Mouse (Mus musculus) midbrain, postnatal 0 days (tissue): Measurements from ENCODE around the gene Rrm2. TPM values are rescaled to one million over a fixed set of nuclear protein-coding genes. Genes with fewer than 3 reads are reported as not detected.

Experiments used
- ATAC-seq: fragments of 200-750 bp; cut with Nextera tagmentation; 2 replicates; pipeline ENCODE4 v1.8.0; 2017; ENCODE audit warnings: moderate number of reproducible peaks, mild to moderate bottlenecking, moderate TSS enrichment, moderate library complexity; ENCODE audit not compliant: low FRiP score
- DNase-seq: peaks from one replicate; pipeline ENCODE4 v3.0.0-alpha.2; 2015; ENCODE audit warnings: low spot score
- H3K27ac ChIP-seq: fragments of 300-500 bp; sonication (generic); 2 replicates; pipeline ENCODE4 v1.5.1; 2014; ENCODE audit warnings: low read depth, mild to moderate bottlenecking, low read length, mixed read lengths
- H3K27me3 ChIP-seq: fragments of 300-500 bp; sonication (generic); 2 replicates; pipeline ENCODE4 v1.6.1; 2014; ENCODE audit warnings: low read length, control low read depth, mixed read lengths; ENCODE audit not compliant: insufficient read depth
- H3K36me3 ChIP-seq: fragments of 300-500 bp; sonication (generic); 2 replicates; pipeline ENCODE4 v1.6.1; 2014; ENCODE audit warnings: low read length, control low read depth, mixed read lengths; ENCODE audit not compliant: insufficient read depth
- H3K4me1 ChIP-seq: fragments of 300-500 bp; sonication (generic); 2 replicates; pipeline ENCODE4 v1.6.1; 2014; ENCODE audit warnings: mild to moderate bottlenecking, control low read depth, antibody characterized with exemption, low read length, mixed read lengths; ENCODE audit not compliant: insufficient read depth
- H3K4me2 ChIP-seq: fragments of 300-500 bp; sonication (generic); 2 replicates; pipeline ENCODE4 v1.6.1; 2014; ENCODE audit warnings: low read depth, mild to moderate bottlenecking, low read length, mixed read lengths; ENCODE audit not compliant: poor library complexity, severe bottlenecking
- H3K4me3 ChIP-seq: fragments of 300-500 bp; sonication (generic); 2 replicates; pipeline ENCODE4 v1.5.1; 2014; ENCODE audit warnings: low read depth, mild to moderate bottlenecking, low read length, moderate library complexity
- H3K9ac ChIP-seq: fragments of 300-500 bp; sonication (generic); replicated peaks from 2 replicates; pipeline ENCODE4 v1.6.1; 2014; ENCODE audit warnings: mild to moderate bottlenecking, low read length, moderate library complexity, mixed read lengths; ENCODE audit not compliant: poor library complexity, severe bottlenecking
- H3K9me3 ChIP-seq: fragments of 300-500 bp; sonication (generic); 2 replicates; pipeline ENCODE4 v1.6.1; 2016; ENCODE audit warnings: low read length, control low read depth
- CTCF ChIP-seq: IDR thresholded peaks from 2 replicates; pipeline ENCODE4 v1.5.1; 2016; ENCODE audit warnings: antibody characterized with exemption, mild to moderate bottlenecking
- WGBS: fragments of 180-500 bp; shearing (Covaris S2); extraction: QIAGEN DNeasy Blood & Tissue Kit; methylation state at CpG from one replicate; pipeline ENCODE4 v1.1.7; 2014; 5-methylcytosine and 5-hydroxymethylcytosine counted together
- polyA plus RNA-seq: library from polyadenylated mRNA; unstranded; fragments of >200 nt; fragmentation: Nextera tagmentation; extraction: Ambion mirVana; gene quantifications from 2 replicates; pipeline ENCODE4 v1.2.1, GENCODE M21; 2015
- total RNA-seq: library from RNA; depleted of rRNA; stranded (reverse); fragments of >200 nt; gene quantifications from 2 replicates; pipeline ENCODE4 v1.2.3, GENCODE M21; 2014

Rrm2 gene
- total and polyA plus RNA-seq, 2 experiments from 2014 or later, result 15.1 to 23.4 TPM

DNA sequence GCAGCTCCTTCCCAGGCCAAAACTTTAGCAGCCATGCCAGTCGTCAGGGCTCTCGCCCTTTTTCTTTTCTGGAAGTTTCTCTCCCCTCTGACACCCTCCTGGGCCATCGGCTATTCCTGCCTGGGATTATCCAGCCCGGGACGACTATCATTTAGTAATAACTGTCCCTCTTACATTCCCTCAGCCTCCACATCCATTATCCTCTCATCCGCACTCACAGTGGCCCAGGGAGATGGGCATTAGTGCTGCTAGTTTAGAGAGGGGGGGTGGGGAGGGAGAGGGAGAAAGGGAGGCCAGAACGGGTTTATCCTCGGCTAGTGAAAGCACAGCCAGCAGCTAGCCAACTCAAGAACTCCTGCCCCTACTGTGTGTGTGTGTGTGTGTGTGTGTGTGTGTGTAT, 39.3 kb downstream of the Rrm2 start:
- no peaks in the 10 kb centered on the region for H3K27me3 ChIP-seq
- no peak overlapping the region for H3K9ac ChIP-seq
- 52% methylated on average over 8 of the region's 8 CpGs for WGBS
- TF ChIP-seq CTCF, result no peak
- ATAC-seq, result no peak
- no peak for DNase-seq
- H3K27ac ChIP-seq, result no peak overlapping the region
- no peak overlapping the region for H3K4me2 ChIP-seq
- no peaks in the 10 kb centered on the region for H3K36me3 ChIP-seq
- no peak overlapping the region for H3K4me3 ChIP-seq
- no peaks in the 10 kb centered on the region for H3K9me3 ChIP-seq
- H3K4me1 ChIP-seq, result no peaks in the 10 kb centered on the region

- no peak overlapping the region for H3K27ac ChIP-seq
- H3K4me3 ChIP-seq, result no peak overlapping the region
- ATAC-seq (no peak), DNase-seq (no peak)
- H3K9me3 ChIP-seq, result no peaks in the 10 kb centered on the region
- H3K36me3 ChIP-seq, result no peaks in the 10 kb centered on the region
- no peak overlapping the region for H3K9ac ChIP-seq
- WGBS, result 95% methylated on average over 6 of the region's 6 CpGs
- no peak overlapping the region for H3K4me2 ChIP-seq
- no peaks in the 10 kb centered on the region for H3K4me1 ChIP-seq
- no peak for TF ChIP-seq CTCF
- H3K27me3 ChIP-seq, result no peaks in the 10 kb centered on the region
Observed at GRCm38 (mm10) chr12:24750521-24750920, 42.5 kb downstream of the Rrm2 start.

GRCm38 (mm10) chr12:24753680-24754079, 45.6 kb downstream of the Rrm2 start:
- no peak overlapping the region for H3K27ac ChIP-seq
- H3K4me3 ChIP-seq, result no peak overlapping the region
- H3K9me3 ChIP-seq, result no peaks in the 10 kb centered on the region
- no peak overlapping the region for H3K9ac ChIP-seq
- no peaks in the 10 kb centered on the region for H3K27me3 ChIP-seq
- H3K4me2 ChIP-seq, result no peak overlapping the region
- ATAC-seq (no peak), DNase-seq (no peak)
- H3K4me1 ChIP-seq, result no peaks in the 10 kb centered on the region
- no peak for TF ChIP-seq CTCF
- WGBS, result 87% methylated on average over 4 of the region's 4 CpGs
- H3K36me3 ChIP-seq, result no peaks in the 10 kb centered on the region

DNA sequence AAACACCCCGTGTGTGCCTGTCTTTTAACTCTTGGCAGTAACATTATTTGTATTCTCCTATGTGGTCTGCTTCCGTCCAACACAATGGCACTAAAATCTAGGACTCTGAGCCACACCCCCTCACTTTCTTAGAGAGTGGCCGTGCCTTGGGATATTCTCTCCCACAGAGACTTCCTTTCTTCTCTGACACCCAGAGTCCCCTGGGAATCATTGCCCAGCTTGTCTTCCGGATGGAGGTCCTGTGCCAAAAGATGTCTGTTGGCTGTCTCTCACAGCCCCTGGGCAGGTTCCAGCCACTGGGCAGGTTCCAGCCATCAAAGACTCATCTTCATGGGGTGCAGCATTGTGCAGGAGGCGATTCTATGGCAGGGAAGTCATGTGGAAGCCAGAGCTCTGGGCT, 46.7 kb downstream of the Rrm2 start:
- Histone ChIP-seq H3K9me3 (no peaks in the 10 kb centered on the region), H3K4me3 (no peak overlapping the region), H3K4me2 (no peak overlapping the region), H3K36me3 (no peaks in the 10 kb centered on the region), H3K27me3 (no peaks in the 10 kb centered on the region), H3K4me1 (no peaks in the 10 kb centered on the region), H3K27ac (no peak overlapping the region), H3K9ac (no peak overlapping the region)
- no peak for TF ChIP-seq CTCF
- DNase-seq, result peak; percentile 43
- no peak for ATAC-seq
- WGBS, result 45% methylated on average over 5 of the region's 5 CpGs

DNA sequence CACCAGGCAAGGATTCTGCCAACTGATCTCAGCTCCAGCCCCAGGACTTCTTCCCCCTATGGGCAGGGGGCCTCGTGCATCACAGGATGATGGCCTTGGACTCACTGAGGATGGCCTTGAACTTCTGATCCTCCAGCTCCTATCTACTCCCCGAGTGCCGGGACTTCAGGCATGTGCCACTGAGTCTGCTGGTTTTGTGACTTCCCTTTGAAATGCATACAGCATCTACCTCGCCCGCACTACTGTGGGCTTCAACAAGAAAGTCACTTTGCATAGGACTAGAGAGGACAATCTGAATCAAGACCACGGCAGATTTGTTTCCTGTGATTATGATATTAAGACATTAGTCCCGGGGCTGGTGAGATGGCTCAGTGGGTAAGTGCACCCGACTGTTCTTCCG, 47.4 kb downstream of the Rrm2 start:
- Histone ChIP-seq H3K9ac (no peak overlapping the region), H3K27ac (no peak overlapping the region), H3K4me3 (no peak overlapping the region), H3K4me2 (no peak overlapping the region), H3K9me3 (no peaks in the 10 kb centered on the region), H3K4me1 (no peaks in the 10 kb centered on the region), H3K27me3 (no peaks in the 10 kb centered on the region), H3K36me3 (no peaks in the 10 kb centered on the region)
- TF ChIP-seq CTCF, result no peak
- WGBS, result 90% methylated on average over 9 of the region's 9 CpGs
- ATAC-seq (no peak), DNase-seq (no peak)

DNA sequence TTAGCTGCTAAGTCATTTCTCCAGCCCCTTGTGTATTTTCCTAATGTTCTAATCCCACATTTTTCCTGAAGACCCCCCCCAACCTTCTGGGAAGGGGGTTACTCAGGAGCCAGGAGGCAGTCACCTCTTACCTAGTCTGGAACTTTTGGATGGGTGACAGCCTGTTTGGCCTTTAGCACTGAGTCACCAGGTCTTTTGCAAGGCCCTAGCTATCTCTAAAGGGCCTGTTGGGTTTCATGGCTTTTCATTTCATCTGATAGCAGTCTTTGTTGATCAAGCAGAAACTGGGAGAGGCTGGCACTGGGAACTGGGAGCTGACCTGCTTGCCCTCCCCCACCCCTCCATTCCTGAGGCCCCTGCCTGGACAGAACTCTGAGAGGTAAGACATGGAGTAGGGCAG, 49.3 kb downstream of the Rrm2 start:
- DNase-seq (no peak), ATAC-seq (no peak)
- Histone ChIP-seq H3K9ac (no peak overlapping the region), H3K4me1 (no peaks in the 10 kb centered on the region), H3K4me3 (no peak overlapping the region), H3K9me3 (no peaks in the 10 kb centered on the region), H3K36me3 (no peaks in the 10 kb centered on the region), H3K27ac (no peak overlapping the region), H3K4me2 (no peak overlapping the region), H3K27me3 (no peaks in the 10 kb centered on the region)
- no peak for TF ChIP-seq CTCF
